Mouse (Mus musculus) liver, adult (tissue): ENCODE results near the gene Sox9.

Experiments
- GATA4 ChIP-seq: IDR thresholded peaks from 2 replicates; pipeline ENCODE4 v1.6.1; 2014; ENCODE audit warnings: mild to moderate bottlenecking, low read length; ENCODE audit not compliant: insufficient replicate concordance

Gene Sox9

DNA sequence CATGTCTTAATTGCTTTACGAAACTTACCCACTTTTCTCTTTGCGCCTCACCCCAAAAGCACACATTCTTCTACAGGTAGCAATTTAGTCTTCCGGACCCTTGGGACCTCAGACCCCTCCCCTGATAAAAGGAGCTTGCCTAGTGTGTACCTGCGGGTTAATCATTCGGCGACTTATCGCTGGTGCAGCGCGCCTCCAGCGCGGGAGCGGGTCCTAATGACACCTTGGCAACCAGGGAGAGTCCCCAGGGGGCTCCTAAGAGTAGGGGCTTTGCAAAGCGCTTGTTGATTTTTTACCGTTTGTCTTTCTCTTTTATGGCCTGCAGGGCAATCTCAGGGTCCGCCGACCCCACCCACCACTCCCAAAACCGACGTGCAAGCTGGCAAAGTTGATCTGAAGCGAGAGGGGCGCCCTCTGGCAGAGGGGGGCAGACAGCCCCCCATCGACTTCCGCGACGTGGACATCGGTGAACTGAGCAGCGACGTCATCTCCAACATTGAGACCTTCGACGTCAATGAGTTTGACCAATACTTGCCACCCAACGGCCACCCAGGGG is 2.4 kb downstream of the Sox9 start:
- TF ChIP-seq GATA4, result no peak

- TF ChIP-seq GATA4, result no peak
Observed at GRCm38 (mm10) chr11:112784903-112785381, 2.9 kb downstream of the Sox9 start.

- TF ChIP-seq GATA4, result no peak
Observed at GRCm38 (mm10) chr11:112785581-112785980, 3.6 kb downstream of the Sox9 start.

GRCm38 (mm10) chr11:112786427-112786826 is 4.4 kb downstream of the Sox9 start:
- TF ChIP-seq GATA4, result no peak

GRCm38 (mm10) chr11:112788296-112788695 is 6.3 kb downstream of the Sox9 start:
- TF ChIP-seq GATA4, result no peak

- TF ChIP-seq GATA4, result no peak
Observed at GRCm38 (mm10) chr11:112796379-112796778, 14.4 kb downstream of the Sox9 start.

DNA sequence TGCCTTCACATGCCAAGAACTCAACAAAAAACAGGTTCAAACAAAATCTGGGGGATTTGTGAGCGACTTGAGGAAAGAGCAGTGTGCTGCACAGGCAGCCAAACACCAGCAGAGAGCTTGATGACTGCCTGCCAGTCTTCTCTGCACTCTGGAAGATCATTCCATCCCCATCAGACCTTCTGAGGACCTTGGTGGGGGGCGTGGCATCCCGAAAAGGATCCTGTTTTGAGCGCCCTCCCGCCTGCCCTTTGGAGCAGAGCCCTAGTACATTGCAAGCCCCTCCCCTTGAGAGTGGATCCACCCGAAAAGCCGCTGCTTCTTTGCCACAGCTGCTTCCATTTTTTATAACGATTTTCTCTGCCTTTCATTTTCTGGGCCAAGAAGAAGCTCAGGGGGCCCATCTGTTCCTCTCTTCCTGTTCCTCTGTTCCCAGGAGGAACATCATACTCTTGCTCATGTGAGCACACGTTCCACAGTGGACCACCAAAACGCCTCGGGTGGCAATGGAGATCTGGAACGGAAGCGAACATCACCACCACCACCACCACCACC is 16.9 kb downstream of the Sox9 start:
- no peak for TF ChIP-seq GATA4

- no peak for TF ChIP-seq GATA4
Observed at GRCm38 (mm10) chr11:112801189-112801818, 19.3 kb downstream of the Sox9 start.

- no peak for TF ChIP-seq GATA4
Observed at GRCm38 (mm10) chr11:112807838-112808506, 25.9 kb downstream of the Sox9 start.

DNA sequence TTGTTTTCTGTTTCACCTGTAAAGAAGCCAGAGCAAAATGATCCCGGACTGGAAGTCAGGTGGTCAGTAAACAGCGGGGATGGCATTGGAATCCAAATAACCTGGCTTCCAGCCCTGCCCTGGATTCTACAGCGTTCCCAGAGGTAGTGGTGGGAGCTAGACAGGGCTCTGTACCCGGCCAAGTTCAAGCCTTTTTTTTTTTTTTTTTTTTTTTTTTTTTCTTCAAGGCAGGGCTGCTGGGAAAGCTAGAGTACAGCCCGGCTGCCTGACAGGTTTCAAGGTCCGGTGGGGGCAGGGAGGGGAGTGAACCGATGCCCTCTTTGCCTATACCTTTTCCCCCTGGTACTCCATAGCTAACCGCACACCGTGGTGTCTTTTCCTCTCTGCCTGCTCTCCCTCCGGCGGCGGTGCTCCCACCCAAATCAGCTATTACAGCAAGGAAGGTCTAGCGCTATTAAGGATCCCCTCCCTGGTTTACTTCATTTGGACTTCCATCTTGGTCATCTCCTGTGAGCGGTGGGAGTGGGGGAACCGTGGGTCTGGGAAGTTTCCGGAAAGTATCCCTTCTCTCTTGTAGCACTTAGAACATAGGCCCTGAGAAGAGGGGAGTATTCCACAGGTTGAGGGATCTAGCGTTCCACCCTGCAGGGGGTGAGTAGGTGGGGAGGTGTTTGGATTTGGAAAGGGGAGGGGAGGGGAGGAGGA is 28.6 kb downstream of the Sox9 start:
- no peak for TF ChIP-seq GATA4

DNA sequence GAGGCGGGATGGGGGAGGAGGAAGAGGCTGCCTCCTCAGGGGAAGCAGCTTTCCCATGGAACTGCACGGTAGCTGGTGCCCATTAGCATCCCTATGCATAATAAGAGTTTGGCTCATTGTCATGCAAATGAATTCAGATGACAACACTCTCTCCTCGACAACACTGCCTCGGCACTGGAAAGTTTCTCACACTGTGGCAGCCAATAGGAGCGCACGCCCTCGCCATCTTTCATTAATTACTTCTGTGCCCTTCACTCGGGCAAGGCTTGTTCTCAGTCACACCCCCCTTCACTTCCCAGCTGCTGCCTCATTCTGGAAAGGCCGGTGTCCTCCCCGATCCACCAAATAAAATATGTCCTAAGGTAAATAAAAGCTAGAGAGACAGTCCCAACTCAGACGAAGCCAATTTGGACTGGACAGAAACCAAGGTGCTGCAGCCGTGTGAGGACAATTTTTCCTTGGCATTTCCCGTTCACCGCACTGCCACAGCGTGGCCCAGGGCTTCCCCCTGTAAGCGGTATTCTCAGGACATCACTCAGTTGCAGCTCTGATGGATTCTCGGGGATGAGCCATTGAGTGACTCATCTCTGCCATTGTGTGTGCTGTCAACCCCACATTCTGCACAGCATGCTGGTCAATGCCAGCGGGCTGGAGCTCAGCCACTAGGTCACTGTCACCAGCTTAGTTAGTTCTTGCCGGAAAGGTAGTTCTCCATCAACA is 29.3 kb downstream of the Sox9 start:
- no peak for TF ChIP-seq GATA4

- TF ChIP-seq GATA4, result no peak
Observed at GRCm38 (mm10) chr11:112817829-112818650, 36.0 kb downstream of the Sox9 start.

DNA sequence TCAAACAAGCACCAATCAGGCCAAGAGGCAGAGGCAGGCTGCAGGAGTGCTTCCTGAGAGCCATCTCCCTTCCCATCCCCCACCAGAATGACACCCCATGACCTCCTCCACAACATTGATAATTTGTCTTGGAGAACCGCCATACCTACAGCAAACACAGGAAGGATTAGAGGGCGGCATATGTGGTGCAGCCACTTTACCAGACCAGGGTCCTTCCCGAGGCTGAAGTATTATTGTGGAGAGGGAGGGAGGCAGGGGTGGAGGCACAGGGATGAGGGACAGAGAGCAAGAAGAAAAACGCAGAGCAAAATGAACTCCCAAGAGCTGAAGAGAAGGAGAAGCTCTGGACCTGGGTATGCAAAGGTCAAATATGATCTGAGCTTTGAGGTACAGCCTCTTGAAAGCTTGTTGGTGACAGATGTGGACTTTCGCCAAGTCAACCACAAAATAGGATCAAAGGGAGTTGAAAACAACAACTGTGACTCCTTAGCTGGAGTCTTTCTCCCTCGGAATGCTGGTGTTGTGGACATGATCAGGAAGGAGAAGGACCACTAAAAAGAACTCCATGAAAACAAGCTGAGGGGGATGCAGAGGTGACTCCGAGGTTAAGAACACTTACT is 36.7 kb downstream of the Sox9 start:
- TF ChIP-seq GATA4, result no peak

DNA sequence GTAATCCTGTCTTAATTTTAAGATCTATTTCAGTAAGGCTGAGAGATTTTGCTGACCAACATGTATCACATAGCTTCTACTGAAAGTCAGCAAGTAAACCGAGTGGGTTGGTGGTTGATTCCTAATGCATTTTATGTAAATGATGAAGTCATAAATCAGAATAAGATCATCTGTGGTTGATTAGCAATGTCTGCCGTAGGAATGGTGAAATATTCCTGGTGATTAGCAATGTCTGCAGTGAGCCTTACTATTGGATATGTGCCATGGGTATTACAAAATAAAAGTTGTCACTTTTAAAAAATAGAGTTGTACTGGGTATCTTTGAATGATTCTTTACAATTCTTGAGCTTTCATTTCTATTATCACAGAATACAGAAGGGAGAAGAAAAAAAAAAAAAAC is 39.5 kb downstream of the Sox9 start:
- TF ChIP-seq GATA4, result no peak
